ENCODE assay signal across 13 mouse cellular contexts in the genomic region with DNA sequence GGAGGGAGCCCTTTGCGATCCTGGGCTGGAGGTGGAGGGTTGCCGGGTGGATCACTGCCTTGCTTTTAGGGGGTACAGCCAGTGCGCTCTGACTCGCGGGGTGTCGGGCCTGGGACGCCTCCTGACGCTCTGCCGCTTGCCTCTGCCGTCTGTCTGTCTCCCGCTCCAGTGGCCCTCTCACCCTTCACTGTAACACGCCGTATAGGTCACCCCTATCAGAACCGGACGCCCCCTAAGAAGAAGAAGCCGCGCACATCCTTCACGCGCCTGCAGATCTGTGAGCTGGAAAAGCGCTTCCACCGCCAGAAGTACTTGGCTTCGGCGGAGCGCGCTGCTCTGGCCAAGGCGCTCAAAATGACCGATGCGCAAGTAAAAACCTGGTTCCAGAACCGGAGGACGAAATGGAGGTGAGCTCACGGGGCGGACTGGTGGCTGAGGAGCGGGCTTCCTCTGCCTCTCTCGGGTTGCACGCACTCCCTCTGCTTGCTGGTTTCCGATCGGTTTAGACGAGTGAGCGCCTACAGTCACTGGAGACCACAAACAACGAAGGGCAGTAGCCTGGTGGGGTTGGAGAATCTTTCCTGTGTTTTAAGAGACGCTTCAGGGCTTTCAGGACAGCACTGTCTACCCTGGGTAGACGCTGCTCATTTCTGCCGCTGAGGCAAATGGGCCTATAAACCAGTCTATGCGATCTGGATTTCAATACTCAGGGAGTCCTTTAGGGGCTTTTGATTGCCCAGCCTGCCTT. TPM values are rescaled to one million over a fixed set of nuclear protein-coding genes. Genes with fewer than 3 reads are reported as not detected.
DNase-seq lines count a peak whose midpoint lies in the region; ATAC-seq and TF ChIP-seq lines count a peak whose summit lies in the region.
"Had no signal": no experiment of that assay in that cellular context is flagged by ENCODE, and none has a peak within 500 bp of the region (broad histone marks: within the 10 kb centered on the region; RNA-seq: fewer than 3 reads in every experiment).

No protein-coding gene starts in this region.

- peak overlapping the region; percentile 33 for H3K4me3 ChIP-seq in heart, adult 2 months
- no peak overlapping the region for H3K4me3 ChIP-seq in midbrain, embryonic 10.5 days
- H3K4me3 ChIP-seq in midbrain, embryonic 15.5 days, result no peak overlapping the region
- H3K4me3 ChIP-seq in embryonic facial prominence, embryonic 15.5 days (replicated peaks), result peak overlapping the region; percentile 25
- peak overlapping the region; percentile 35 for H3K4me3 ChIP-seq in stomach, embryonic 15.5 days (replicated peaks)
- H3K4me3 ChIP-seq: liver, embryonic 15.5 days; megakaryocyte, embryonic 14.5 days had no signal

- no peaks in the 10 kb centered on the region for H3K79me2 ChIP-seq in heart, adult 2 months (replicated peaks; ENCODE audit: control insufficient read depth, insufficient read depth, low read length)

- H3K4me1 ChIP-seq in heart, adult 2 months (ENCODE audit: control insufficient read depth, insufficient read depth, low read length), result no peaks in the 10 kb centered on the region
- H3K4me1 ChIP-seq in midbrain, embryonic 10.5 days, result peaks cover 44% of the 10 kb centered on the region
- H3K4me1 ChIP-seq in midbrain, embryonic 15.5 days, result peaks cover 14% of the 10 kb centered on the region
- peaks cover 36% of the 10 kb centered on the region for H3K4me1 ChIP-seq in embryonic facial prominence, embryonic 15.5 days
- peaks cover 20% of the 10 kb centered on the region for H3K4me1 ChIP-seq in stomach, embryonic 15.5 days

- no peak overlapping the region for H3K27ac ChIP-seq in heart, adult 2 months
- H3K27ac ChIP-seq in midbrain, embryonic 10.5 days (replicated peaks), result no peak overlapping the region
- H3K27ac ChIP-seq in midbrain, embryonic 15.5 days, result no peak overlapping the region
- H3K27ac ChIP-seq in embryonic facial prominence, embryonic 15.5 days (replicated peaks), result no peak overlapping the region
- no peak overlapping the region for H3K27ac ChIP-seq in stomach, embryonic 15.5 days
- H3K27ac ChIP-seq: liver, embryonic 15.5 days had no signal

- no peak for TF ChIP-seq EP300 in heart, adult 2 months (IDR thresholded peaks at IDR 0.05; ENCODE audit: insufficient read depth, low read depth, low read length)

- intact Hi-C loops in heart, adult 2 months (cut with DNase I), result no loop called here

- TF ChIP-seq POLR2A in heart, adult 2 months (IDR thresholded peaks at IDR 0.05; ENCODE audit: insufficient read depth, low read depth, low read length), result no peak

- H3K9me3 ChIP-seq in midbrain, embryonic 10.5 days (replicated peaks), result no peaks in the 10 kb centered on the region
- H3K9me3 ChIP-seq in midbrain, embryonic 15.5 days, result no peaks in the 10 kb centered on the region
- no peaks in the 10 kb centered on the region for H3K9me3 ChIP-seq in embryonic facial prominence, embryonic 15.5 days (replicated peaks)
- H3K9me3 ChIP-seq in stomach, embryonic 15.5 days, result no peaks in the 10 kb centered on the region
- H3K9me3 ChIP-seq: liver, embryonic 15.5 days had no signal

- 9% methylated on average over 44 of the region's 44 CpGs for WGBS in heart, adult 2 months
- WGBS in midbrain, embryonic 10.5 days, result under 1% methylated on average over 44 of the region's 44 CpGs
- under 1% methylated on average over 44 of the region's 44 CpGs for WGBS in midbrain, embryonic 15.5 days
- WGBS in embryonic facial prominence, embryonic 15.5 days, result 4% methylated on average over 44 of the region's 44 CpGs
- WGBS in stomach, embryonic 15.5 days, result 1% methylated on average over 44 of the region's 44 CpGs

- ATAC-seq in midbrain, embryonic 15.5 days (replicated peaks), result no peak
- ATAC-seq in embryonic facial prominence, embryonic 15.5 days (ENCODE audit: insufficient number of reproducible peaks, low FRiP score, low TSS enrichment, low read depth), result no peak
- no peak for ATAC-seq in stomach, embryonic 15.5 days (ENCODE audit: insufficient read depth, low FRiP score, low read depth)
- ATAC-seq: forebrain, embryonic 14.5 days had no signal

- no peak for TF ChIP-seq CTCF in heart, adult 2 months (IDR thresholded peaks at IDR 0.05)

- H3K9ac ChIP-seq in heart, adult 2 months (ENCODE audit: low read depth, low read length), result peak overlapping the region; percentile 12; the same call in 1 of the 2 replicates
- H3K9ac ChIP-seq in midbrain, embryonic 15.5 days, result no peak overlapping the region
- H3K9ac ChIP-seq in embryonic facial prominence, embryonic 15.5 days, result no peak overlapping the region
- H3K9ac ChIP-seq in stomach, embryonic 15.5 days, result no peak overlapping the region
- H3K9ac ChIP-seq: liver, embryonic 15.5 days had no signal

- H3K27me3 ChIP-seq in heart, adult 2 months (ENCODE audit: control insufficient read depth, insufficient read depth, low read length), result peaks cover 31% of the 10 kb centered on the region
- peaks cover 100% of the 10 kb centered on the region for H3K27me3 ChIP-seq in midbrain, embryonic 10.5 days (ENCODE audit: low read depth, poor library complexity, severe bottlenecking)
- peaks cover 92% of the 10 kb centered on the region for H3K27me3 ChIP-seq in midbrain, embryonic 15.5 days (replicated peaks)
- H3K27me3 ChIP-seq in embryonic facial prominence, embryonic 15.5 days, result peaks cover 99% of the 10 kb centered on the region
- peaks cover 93% of the 10 kb centered on the region for H3K27me3 ChIP-seq in stomach, embryonic 15.5 days (replicated peaks)

- peak in 1 of 2 experiments; percentile 27 for DNase-seq in heart, adult 2 months
- no peak for DNase-seq in heart, adult 8-10 months (ENCODE audit: low spot score)
- DNase-seq in midbrain, embryonic 10.5 days (ENCODE audit: low spot score), result peak; percentile 60
- DNase-seq in kidney, adult 11 months, result no peak
- no peak for DNase-seq in kidney, postnatal 10 days
- DNase-seq: cerebellum, postnatal 25 days had no signal

- no peak overlapping the region for H3K4me2 ChIP-seq in midbrain, embryonic 15.5 days
- H3K4me2 ChIP-seq in embryonic facial prominence, embryonic 15.5 days (replicated peaks), result peak overlapping the region; percentile 37
- H3K4me2 ChIP-seq in stomach, embryonic 15.5 days, result 0 out of 2 replicates have a peak overlapping the region, but pooled peaks have one; percentile 5
- H3K4me2 ChIP-seq: liver, embryonic 15.5 days had no signal

- H3K36me3 ChIP-seq in heart, adult 2 months (ENCODE audit: control insufficient read depth, insufficient read depth, low read length), result no peaks in the 10 kb centered on the region
- no peaks in the 10 kb centered on the region for H3K36me3 ChIP-seq in midbrain, embryonic 10.5 days
- H3K36me3 ChIP-seq in midbrain, embryonic 15.5 days (replicated peaks), result no peaks in the 10 kb centered on the region
- H3K36me3 ChIP-seq in embryonic facial prominence, embryonic 15.5 days, result no peaks in the 10 kb centered on the region
- H3K36me3 ChIP-seq in stomach, embryonic 15.5 days, result no peaks in the 10 kb centered on the region
- H3K36me3 ChIP-seq: liver, embryonic 15.5 days had no signal

RNA-seq across cellular contexts. Expression of a gene that starts 3.0 kb away (rescaled TPM):
- under 1 TPM; 0.10 to 0.11 TPM for total RNA-seq in heart, adult 2 months (2021)
- polyA plus RNA-seq in heart, adult 2 months (2012; rRNA removed), result 0.09 and 0.20 TPM in 2 replicates
- under 1 TPM in 2 of 4 experiments, not detected in 2; 0.11 to 0.14 TPM for total RNA-seq in heart, adult 8-10 months (2022)
- polyA plus RNA-seq in midbrain, embryonic 10.5 days (2016; fragmentation: Nextera tagmentation; extraction: Ambion mirVana), result 0.11 and 0.22 TPM in 2 replicates
- polyA plus RNA-seq in midbrain, embryonic 15.5 days (2015; fragmentation: Nextera tagmentation; extraction: Ambion mirVana), result not detected in 2 replicates
- polyA plus RNA-seq in embryonic facial prominence, embryonic 15.5 days (2015; fragmentation: Nextera tagmentation; extraction: Ambion mirVana), result 1.2 and 1.4 TPM in 2 replicates
- 5.4 and 6.5 TPM in 2 replicates for polyA plus RNA-seq in stomach, embryonic 15.5 days (2015; fragmentation: Nextera tagmentation; extraction: Ambion mirVana)
- total RNA-seq: layer of hippocampus, postnatal 14 days had no signal
- polyA plus RNA-seq: forebrain, embryonic 14.5 days; liver, embryonic 15.5 days had no signal

Comparison
In these comparisons a context has a peak if more than half of its experiments do, and no peak if none do; other contexts are left out.
1. H3K4me3 ChIP-seq: peak in heart, adult 2 months (single experiment), embryonic facial prominence, embryonic 15.5 days (single experiment) and stomach, embryonic 15.5 days (single experiment); none in midbrain, embryonic 10.5 days (single experiment) and midbrain, embryonic 15.5 days (single experiment).